Mouse (Mus musculus): Measurements from ENCODE around the gene Nefh. TPM values are rescaled to one million over a fixed set of nuclear protein-coding genes. Genes with fewer than 3 reads are reported as not detected.

Nefh gene
- polyA plus RNA-seq, 1 experiment from 2014 or later: 0.16 TPM

DNA sequence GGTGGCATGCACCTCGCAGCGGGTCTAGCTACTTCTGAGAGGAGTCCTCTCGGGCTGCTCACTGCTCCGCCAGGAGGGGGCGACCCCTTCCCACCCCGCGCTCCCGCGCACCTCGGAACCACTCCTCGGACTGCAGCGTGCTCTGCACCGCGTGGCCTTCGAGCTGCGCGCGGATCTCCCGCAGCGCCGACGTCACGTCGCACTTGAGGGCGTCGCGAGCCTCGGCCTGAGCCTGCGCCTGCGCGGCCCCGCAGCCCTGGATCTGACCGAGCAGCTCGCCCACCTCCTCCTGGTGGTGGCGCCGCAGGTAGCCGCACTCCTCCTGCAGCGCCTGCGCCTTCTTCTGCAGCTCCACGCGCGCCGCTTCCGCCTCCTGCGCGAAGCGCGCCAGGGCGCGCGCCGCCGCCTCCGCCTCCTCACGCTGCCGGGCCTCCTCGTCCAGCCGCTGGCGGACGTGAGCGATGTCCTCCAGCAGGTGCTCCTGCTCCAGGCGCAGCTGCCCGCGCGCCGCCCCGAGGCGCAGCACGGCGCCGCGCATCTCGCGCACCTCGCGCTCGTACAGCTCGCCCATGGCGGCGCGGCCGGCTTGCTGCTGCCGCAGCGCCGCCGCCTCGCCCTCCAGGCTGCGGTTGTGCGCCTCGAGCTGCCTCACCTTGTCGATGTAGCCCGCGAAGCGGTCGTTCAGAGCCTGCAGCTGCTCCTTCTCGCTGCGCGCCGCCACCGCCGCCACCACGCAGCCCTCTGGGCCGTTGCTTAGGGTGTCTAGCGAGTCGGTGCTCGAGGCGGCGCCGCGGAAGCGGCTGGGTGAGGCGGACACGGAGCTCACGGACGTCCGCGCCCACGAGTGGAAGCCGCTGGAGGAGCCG, 684 bp downstream of the Nefh start:
- no peaks in the 10 kb centered on the region for H3K36me3 ChIP-seq (replicated peaks; ENCODE audit: insufficient read depth, low read length)
- peaks cover 14% of the 10 kb centered on the region for H3K4me1 ChIP-seq (ENCODE audit: insufficient read depth)
- no peaks in the 10 kb centered on the region for H3K9me3 ChIP-seq (ENCODE audit: low read length)
- H3K27me3 ChIP-seq (ENCODE audit: insufficient read depth, low read length): peaks cover 74% of the 10 kb centered on the region
- H3K27ac ChIP-seq (ENCODE audit: low read depth): no peak overlapping the region
- under 1% methylated on average over 91 of the region's 120 CpGs for WGBS (ENCODE audit: insufficient replicate concordance)
- ATAC-seq (peak; percentile 48), DNase-seq (peak; percentile 35)
- peak overlapping the region; percentile 51 for H3K4me3 ChIP-seq (ENCODE audit: low read depth, low read length)
- no peak overlapping the region for H3K9ac ChIP-seq (replicated peaks)
- H3K4me2 ChIP-seq (ENCODE audit: low read depth, low read length): peak overlapping the region; percentile 76
- TF ChIP-seq EP300 (IDR thresholded peaks at IDR 0.05; ENCODE audit: low read depth) (no peak), CTCF (IDR thresholded peaks at IDR 0.05; ENCODE audit: low read depth) (peak; percentile 45)

DNA sequence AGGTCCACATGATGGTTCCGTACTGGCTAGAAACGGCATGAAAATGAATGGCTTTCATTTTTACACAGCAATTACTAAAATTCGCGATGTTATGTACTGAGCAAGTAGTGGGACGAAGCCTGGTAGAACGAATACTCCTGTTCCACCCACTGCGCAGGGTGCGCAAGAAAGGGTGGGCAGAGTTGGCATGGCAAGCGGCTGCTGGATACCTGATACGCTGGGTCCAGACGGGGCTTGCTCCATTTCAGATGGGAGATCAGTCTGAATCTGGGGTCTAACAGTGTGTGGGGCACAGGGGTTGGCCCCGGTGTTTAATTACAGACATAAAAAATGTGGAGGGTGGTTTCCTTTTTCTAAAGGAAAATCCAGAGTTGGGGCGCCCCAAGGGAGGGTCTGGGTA, 1.3 kb downstream of the Nefh start:
- Histone ChIP-seq H3K4me2 (ENCODE audit: low read depth, low read length) (peak overlapping the region; percentile 76), H3K4me3 (ENCODE audit: low read depth, low read length) (peak overlapping the region; percentile 51), H3K9ac (replicated peaks) (no peak overlapping the region), H3K27ac (ENCODE audit: low read depth) (no peak overlapping the region), H3K36me3 (replicated peaks; ENCODE audit: insufficient read depth, low read length) (no peaks in the 10 kb centered on the region), H3K9me3 (ENCODE audit: low read length) (no peaks in the 10 kb centered on the region), H3K4me1 (ENCODE audit: insufficient read depth) (peaks cover 14% of the 10 kb centered on the region), H3K27me3 (ENCODE audit: insufficient read depth, low read length) (peaks cover 68% of the 10 kb centered on the region)
- DNase-seq (no peak), ATAC-seq (no peak)
- no peak for TF ChIP-seq CTCF (IDR thresholded peaks at IDR 0.05; ENCODE audit: low read depth)
- no peak for TF ChIP-seq EP300 (IDR thresholded peaks at IDR 0.05; ENCODE audit: low read depth)
- WGBS (ENCODE audit: insufficient replicate concordance): 38% methylated on average over 13 of the region's 13 CpGs

GRCm38 (mm10) chr11:4936243-4936642, 11.6 kb downstream of the Nefh start:
- H3K27ac ChIP-seq (ENCODE audit: low read depth): no peak overlapping the region
- H3K9ac ChIP-seq (replicated peaks): no peak overlapping the region
- TF ChIP-seq CTCF (IDR thresholded peaks at IDR 0.05; ENCODE audit: low read depth) (no peak), EP300 (IDR thresholded peaks at IDR 0.05; ENCODE audit: low read depth) (no peak)
- H3K36me3 ChIP-seq (replicated peaks; ENCODE audit: insufficient read depth, low read length): no peaks in the 10 kb centered on the region
- H3K27me3 ChIP-seq (ENCODE audit: insufficient read depth, low read length): no peaks in the 10 kb centered on the region
- no peak overlapping the region for H3K4me2 ChIP-seq (ENCODE audit: low read depth, low read length)
- no peaks in the 10 kb centered on the region for H3K9me3 ChIP-seq (ENCODE audit: low read length)
- DNase-seq: no peak
- H3K4me1 ChIP-seq (ENCODE audit: insufficient read depth): no peaks in the 10 kb centered on the region
- ATAC-seq: no peak
- H3K4me3 ChIP-seq (ENCODE audit: low read depth, low read length): no peak overlapping the region
- 75% methylated on average over 5 of the region's 5 CpGs for WGBS (ENCODE audit: insufficient replicate concordance)

- no peak for ATAC-seq
- TF ChIP-seq EP300 (IDR thresholded peaks at IDR 0.05; ENCODE audit: low read depth): no peak
- TF ChIP-seq CTCF (IDR thresholded peaks at IDR 0.05; ENCODE audit: low read depth): no peak
- Histone ChIP-seq H3K9ac (replicated peaks) (no peak overlapping the region), H3K9me3 (ENCODE audit: low read length) (no peaks in the 10 kb centered on the region), H3K27me3 (ENCODE audit: insufficient read depth, low read length) (no peaks in the 10 kb centered on the region), H3K36me3 (replicated peaks; ENCODE audit: insufficient read depth, low read length) (peaks cover 10% of the 10 kb centered on the region), H3K4me2 (ENCODE audit: low read depth, low read length) (no peak overlapping the region), H3K4me3 (ENCODE audit: low read depth, low read length) (no peak overlapping the region), H3K4me1 (ENCODE audit: insufficient read depth) (no peaks in the 10 kb centered on the region), H3K27ac (ENCODE audit: low read depth) (no peak overlapping the region)
- DNase-seq: no peak
- 88% methylated on average over 1 of the region's 1 CpGs for WGBS (ENCODE audit: insufficient replicate concordance)
These were observed 16.8 kb downstream of the Nefh start for GRCm38 (mm10) chr11:4931009-4931601.

DNA sequence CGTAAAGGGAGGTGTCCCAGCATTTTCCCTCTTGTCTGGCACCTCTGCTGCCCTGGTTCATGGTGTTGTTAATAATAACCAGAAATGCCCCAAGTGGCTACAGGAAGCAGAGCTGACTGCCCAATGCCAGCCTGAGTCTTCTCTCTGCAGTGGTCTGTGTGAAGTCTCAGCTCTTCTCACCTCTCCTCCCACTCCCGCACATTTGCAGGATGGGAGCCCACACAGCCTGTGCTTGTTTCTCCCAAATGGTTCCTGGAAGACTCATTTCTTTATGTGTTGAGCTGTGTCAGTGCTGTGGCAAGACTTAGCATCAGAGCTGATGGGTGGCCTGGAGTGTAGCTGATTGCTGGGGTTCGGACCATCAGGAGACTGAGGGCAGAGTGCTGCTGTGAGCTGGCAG, 20.6 kb downstream of the Nefh start:
- Histone ChIP-seq H3K4me2 (ENCODE audit: low read depth, low read length) (no peak overlapping the region), H3K9ac (replicated peaks) (no peak overlapping the region), H3K9me3 (ENCODE audit: low read length) (no peaks in the 10 kb centered on the region), H3K4me3 (ENCODE audit: low read depth, low read length) (no peak overlapping the region), H3K27me3 (ENCODE audit: insufficient read depth, low read length) (no peaks in the 10 kb centered on the region), H3K36me3 (replicated peaks; ENCODE audit: insufficient read depth, low read length) (peaks cover 32% of the 10 kb centered on the region), H3K27ac (ENCODE audit: low read depth) (no peak overlapping the region), H3K4me1 (ENCODE audit: insufficient read depth) (no peaks in the 10 kb centered on the region)
- TF ChIP-seq CTCF (IDR thresholded peaks at IDR 0.05; ENCODE audit: low read depth) (no peak), EP300 (IDR thresholded peaks at IDR 0.05; ENCODE audit: low read depth) (no peak)
- DNase-seq (no peak), ATAC-seq (no peak)
- WGBS (ENCODE audit: insufficient replicate concordance): 88% methylated on average over 3 of the region's 3 CpGs

DNA sequence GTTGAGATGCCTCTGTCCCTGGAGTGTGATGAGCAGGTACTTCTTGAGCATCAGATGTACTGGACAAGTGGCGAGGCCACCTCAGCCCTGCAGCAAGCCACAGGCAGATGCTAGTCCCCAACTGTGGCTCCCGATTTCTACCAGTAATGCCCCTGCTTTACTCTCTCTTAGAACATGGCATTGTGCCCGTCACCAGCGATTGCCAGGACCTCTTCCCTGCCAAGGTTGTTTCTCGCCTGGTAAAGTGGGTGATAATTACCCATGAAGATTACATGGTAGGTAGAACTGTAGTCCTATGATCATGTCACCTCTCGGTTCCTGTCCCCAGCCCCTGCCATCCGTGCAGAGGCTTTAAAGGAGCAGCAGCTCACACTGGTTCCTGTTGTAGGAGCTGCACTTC, 26.1 kb downstream of the Nefh start:
- 80% methylated on average over 7 of the region's 7 CpGs for WGBS (ENCODE audit: insufficient replicate concordance)
- no peak overlapping the region for H3K27ac ChIP-seq (ENCODE audit: low read depth)
- H3K4me2 ChIP-seq (ENCODE audit: low read depth, low read length): no peak overlapping the region
- TF ChIP-seq EP300 (IDR thresholded peaks at IDR 0.05; ENCODE audit: low read depth) (no peak), CTCF (IDR thresholded peaks at IDR 0.05; ENCODE audit: low read depth) (no peak)
- no peak overlapping the region for H3K9ac ChIP-seq (replicated peaks)
- peaks cover 52% of the 10 kb centered on the region for H3K36me3 ChIP-seq (replicated peaks; ENCODE audit: insufficient read depth, low read length)
- no peaks in the 10 kb centered on the region for H3K4me1 ChIP-seq (ENCODE audit: insufficient read depth)
- no peaks in the 10 kb centered on the region for H3K27me3 ChIP-seq (ENCODE audit: insufficient read depth, low read length)
- no peaks in the 10 kb centered on the region for H3K9me3 ChIP-seq (ENCODE audit: low read length)
- ATAC-seq: no peak
- H3K4me3 ChIP-seq (ENCODE audit: low read depth, low read length): no peak overlapping the region
- DNase-seq: no peak

Data from liver, postnatal 0 days (tissue).